Mouse (Mus musculus): ENCODE results near the gene Ndufb4. TPM values are rescaled to one million over a fixed set of nuclear protein-coding genes. Genes with fewer than 3 reads are reported as not detected.

The Ndufb4 gene
- polyA plus RNA-seq, 1 experiment from 2014 or later, result 78.5 TPM

- no peaks in the 10 kb centered on the region for H3K9me3 ChIP-seq
- no peak for ATAC-seq (ENCODE audit: low FRiP score, low read depth)
- 73% methylated on average over 5 of the region's 5 CpGs for WGBS
These were observed 56.8 kb downstream of the Ndufb4 start for GRCm38 (mm10) chr16:37597412-37597811.

More at GRCm38 (mm10) chr16:37597412-37597811, 56.8 kb downstream of the Ndufb4 start:
- no peaks in the 10 kb centered on the region for H3K36me3 ChIP-seq
- no peaks in the 10 kb centered on the region for H3K27me3 ChIP-seq (replicated peaks)
- H3K4me1 ChIP-seq, result no peaks in the 10 kb centered on the region
- no peak overlapping the region for H3K9ac ChIP-seq
- H3K4me2 ChIP-seq (replicated peaks), result no peak overlapping the region
- H3K27ac ChIP-seq, result no peak overlapping the region
- no peak overlapping the region for H3K4me3 ChIP-seq

Other genes with a start within 250 kb of the Ndufb4 start
- 35.4 and 37.6 TPM in 2 replicates for gene Gtf2e1, start 114.7 kb downstream of the Ndufb4 start, polyA plus RNA-seq (2016; fragmentation: Nextera tagmentation; extraction: Ambion mirVana)
- gene Rabl3, start 114.6 kb downstream of the Ndufb4 start, polyA plus RNA-seq (2016; fragmentation: Nextera tagmentation; extraction: Ambion mirVana), result 28.6 and 29.5 TPM in 2 replicates
- not detected in 2 replicates for gene Hgd, start 74.3 kb downstream of the Ndufb4 start, polyA plus RNA-seq (2016; fragmentation: Nextera tagmentation; extraction: Ambion mirVana)
- gene Fstl1, start 122.4 kb upstream of the Ndufb4 start, polyA plus RNA-seq (2016; fragmentation: Nextera tagmentation; extraction: Ambion mirVana), result 173 and 175 TPM in 2 replicates
- 0.18 TPM in 1 of 2 replicates, not detected in the other for gene Gm36028, start 206.7 kb upstream of the Ndufb4 start, polyA plus RNA-seq (2016; fragmentation: Nextera tagmentation; extraction: Ambion mirVana)
- 59.1 and 61.1 TPM in 2 replicates for gene Lrrc58, start 213.9 kb upstream of the Ndufb4 start, polyA plus RNA-seq (2016; fragmentation: Nextera tagmentation; extraction: Ambion mirVana)

Data from neural tube, embryonic 12.5 days (tissue).